Mouse (Mus musculus): ENCODE results near the gene Nkain1. TPM values are rescaled to one million over a fixed set of nuclear protein-coding genes. Genes with fewer than 3 reads are reported as not detected.
A peak's percentile ranks its signal among the peaks of the same experiment; 100 is the strongest.

Nkain1 gene
- 6.7 and 17.2 TPM in 2 replicates for polyA plus RNA-seq (2014; fragmentation: Nextera tagmentation; extraction: Ambion mirVana)

- Histone ChIP-seq H3K27ac (ENCODE audit: low read depth, low read length) (no peak within 1 kb of the TSS; the same call in 1 of the 2 replicates), H3K9ac (ENCODE audit: low read depth, low read length) (peak within 1 kb of the TSS; percentile 91), H3K36me3 (ENCODE audit: control insufficient read depth, insufficient read depth, low read length) (no peaks in the 10 kb centered on the region), H3K4me2 (replicated peaks; ENCODE audit: low read depth, low read length) (peak within 1 kb of the TSS; percentile 96), H3K4me1 (ENCODE audit: control insufficient read depth, insufficient read depth, low read length) (peaks cover 22% of the 10 kb centered on the region), H3K27me3 (ENCODE audit: control insufficient read depth, insufficient read depth, low read length) (no peaks in the 10 kb centered on the region), H3K9me3 (ENCODE audit: control insufficient read depth, low read length) (no peaks in the 10 kb centered on the region), H3K4me3 (ENCODE audit: low read length) (peak within 1 kb of the TSS; percentile 82)
- WGBS = 0% methylated on average over 10 of the region's 41 CpGs
- ATAC-seq (ENCODE audit: low FRiP score, low TSS enrichment) = peak; percentile 80
Measured at GRCm38 (mm10) chr4:130574048-130574413, at the start of gene Nkain1. Gene Nkain1, minus strand, starts transcription at chr4:130574173.

GRCm38 (mm10) chr4:130578734-130579274 is 4.8 kb upstream of the Nkain1 start:
- no peak overlapping the region for H3K9ac ChIP-seq (ENCODE audit: low read depth, low read length)
- H3K4me3 ChIP-seq (ENCODE audit: low read length) = no peak overlapping the region
- 63% methylated on average over 9 of the region's 9 CpGs for WGBS
- H3K4me1 ChIP-seq (ENCODE audit: control insufficient read depth, insufficient read depth, low read length) = 0 out of 2 replicates have a peak, but pooled peaks cover 3% of the 10 kb centered on the region
- 0 out of 2 replicates have a peak, but pooled peaks have one; percentile 45 for ATAC-seq (ENCODE audit: low FRiP score, low TSS enrichment)
- no peak overlapping the region for H3K27ac ChIP-seq (ENCODE audit: low read depth, low read length)
- H3K36me3 ChIP-seq (ENCODE audit: control insufficient read depth, insufficient read depth, low read length) = no peaks in the 10 kb centered on the region
- H3K4me2 ChIP-seq (replicated peaks; ENCODE audit: low read depth, low read length) = no peak overlapping the region
- no peaks in the 10 kb centered on the region for H3K9me3 ChIP-seq (ENCODE audit: control insufficient read depth, low read length)
- no peaks in the 10 kb centered on the region for H3K27me3 ChIP-seq (ENCODE audit: control insufficient read depth, insufficient read depth, low read length)

- Histone ChIP-seq H3K9ac (ENCODE audit: low read depth, low read length) (no peak overlapping the region), H3K9me3 (ENCODE audit: control insufficient read depth, low read length) (no peaks in the 10 kb centered on the region), H3K36me3 (ENCODE audit: control insufficient read depth, insufficient read depth, low read length) (no peaks in the 10 kb centered on the region), H3K4me3 (ENCODE audit: low read length) (no peak overlapping the region), H3K27ac (ENCODE audit: low read depth, low read length) (no peak overlapping the region), H3K4me2 (replicated peaks; ENCODE audit: low read depth, low read length) (no peak overlapping the region), H3K4me1 (ENCODE audit: control insufficient read depth, insufficient read depth, low read length) (peaks cover 12% of the 10 kb centered on the region), H3K27me3 (ENCODE audit: control insufficient read depth, insufficient read depth, low read length) (no peaks in the 10 kb centered on the region)
- no peak for ATAC-seq (ENCODE audit: low FRiP score, low TSS enrichment)
- WGBS = 68% methylated on average over 6 of the region's 6 CpGs
Measured at GRCm38 (mm10) chr4:130577081-130577480, 3.1 kb upstream of the Nkain1 start.

- Histone ChIP-seq H3K36me3 (ENCODE audit: control insufficient read depth, insufficient read depth, low read length) (no peaks in the 10 kb centered on the region), H3K27me3 (ENCODE audit: control insufficient read depth, insufficient read depth, low read length) (no peaks in the 10 kb centered on the region), H3K27ac (ENCODE audit: low read depth, low read length) (no peak overlapping the region), H3K9ac (ENCODE audit: low read depth, low read length) (no peak overlapping the region), H3K4me3 (ENCODE audit: low read length) (no peak overlapping the region), H3K9me3 (ENCODE audit: control insufficient read depth, low read length) (no peaks in the 10 kb centered on the region), H3K4me2 (replicated peaks; ENCODE audit: low read depth, low read length) (no peak overlapping the region), H3K4me1 (ENCODE audit: control insufficient read depth, insufficient read depth, low read length) (peaks cover 16% of the 10 kb centered on the region)
- no peak for ATAC-seq (ENCODE audit: low FRiP score, low TSS enrichment)
- WGBS = 52% methylated on average over 13 of the region's 13 CpGs
Measured at GRCm38 (mm10) chr4:130576247-130576931, 2.4 kb upstream of the Nkain1 start.

GRCm38 (mm10) chr4:130575533-130575932 is 1.6 kb upstream of the Nkain1 start:
- Histone ChIP-seq H3K4me2 (replicated peaks; ENCODE audit: low read depth, low read length) (no peak overlapping the region), H3K27me3 (ENCODE audit: control insufficient read depth, insufficient read depth, low read length) (no peaks in the 10 kb centered on the region), H3K4me3 (ENCODE audit: low read length) (no peak overlapping the region), H3K4me1 (ENCODE audit: control insufficient read depth, insufficient read depth, low read length) (peaks cover 22% of the 10 kb centered on the region), H3K9me3 (ENCODE audit: control insufficient read depth, low read length) (no peaks in the 10 kb centered on the region), H3K9ac (ENCODE audit: low read depth, low read length) (no peak overlapping the region), H3K27ac (ENCODE audit: low read depth, low read length) (no peak overlapping the region), H3K36me3 (ENCODE audit: control insufficient read depth, insufficient read depth, low read length) (no peaks in the 10 kb centered on the region)
- ATAC-seq (ENCODE audit: low FRiP score, low TSS enrichment) = no peak
- 84% methylated on average over 3 of the region's 3 CpGs for WGBS

GRCm38 (mm10) chr4:130574861-130575460 is 988 bp upstream of the Nkain1 start:
- peaks cover 22% of the 10 kb centered on the region for H3K4me1 ChIP-seq (ENCODE audit: control insufficient read depth, insufficient read depth, low read length)
- no peaks in the 10 kb centered on the region for H3K36me3 ChIP-seq (ENCODE audit: control insufficient read depth, insufficient read depth, low read length)
- H3K4me2 ChIP-seq (replicated peaks; ENCODE audit: low read depth, low read length) = no peak overlapping the region
- no peak for ATAC-seq (ENCODE audit: low FRiP score, low TSS enrichment)
- 80% methylated on average over 7 of the region's 7 CpGs for WGBS
- no peaks in the 10 kb centered on the region for H3K9me3 ChIP-seq (ENCODE audit: control insufficient read depth, low read length)
- no peaks in the 10 kb centered on the region for H3K27me3 ChIP-seq (ENCODE audit: control insufficient read depth, insufficient read depth, low read length)
- no peak overlapping the region for H3K4me3 ChIP-seq (ENCODE audit: low read length)
- no peak overlapping the region for H3K27ac ChIP-seq (ENCODE audit: low read depth, low read length)
- no peak overlapping the region for H3K9ac ChIP-seq (ENCODE audit: low read depth, low read length)

GRCm38 (mm10) chr4:130573351-130574047 is 474 bp downstream of the Nkain1 start:
- Histone ChIP-seq H3K9ac (ENCODE audit: low read depth, low read length) (peak overlapping the region; percentile 91), H3K27me3 (ENCODE audit: control insufficient read depth, insufficient read depth, low read length) (no peaks in the 10 kb centered on the region), H3K4me2 (replicated peaks; ENCODE audit: low read depth, low read length) (peak overlapping the region; percentile 96), H3K4me3 (ENCODE audit: low read length) (peak overlapping the region; percentile 82), H3K9me3 (ENCODE audit: control insufficient read depth, low read length) (no peaks in the 10 kb centered on the region), H3K4me1 (ENCODE audit: control insufficient read depth, insufficient read depth, low read length) (peaks cover 19% of the 10 kb centered on the region), H3K36me3 (ENCODE audit: control insufficient read depth, insufficient read depth, low read length) (no peaks in the 10 kb centered on the region), H3K27ac (ENCODE audit: low read depth, low read length) (no peak overlapping the region; the same call in 1 of the 2 replicates)
- under 1% methylated on average over 63 of the region's 76 CpGs for WGBS
- peak; percentile 58 for ATAC-seq (ENCODE audit: low FRiP score, low TSS enrichment)

GRCm38 (mm10) chr4:130573012-130573350 is 992 bp downstream of the Nkain1 start:
- no peaks in the 10 kb centered on the region for H3K36me3 ChIP-seq (ENCODE audit: control insufficient read depth, insufficient read depth, low read length)
- H3K27me3 ChIP-seq (ENCODE audit: control insufficient read depth, insufficient read depth, low read length) = no peaks in the 10 kb centered on the region
- H3K4me2 ChIP-seq (replicated peaks; ENCODE audit: low read depth, low read length) = peak overlapping the region; percentile 96
- H3K9ac ChIP-seq (ENCODE audit: low read depth, low read length) = peak overlapping the region; percentile 91
- H3K9me3 ChIP-seq (ENCODE audit: control insufficient read depth, low read length) = no peaks in the 10 kb centered on the region
- peak overlapping the region; percentile 82 for H3K4me3 ChIP-seq (ENCODE audit: low read length)
- peak; percentile 9; the same call in 1 of the 2 replicates for ATAC-seq (ENCODE audit: low FRiP score, low TSS enrichment)
- WGBS = 0% methylated on average over 6 of the region's 6 CpGs
- peaks cover 23% of the 10 kb centered on the region for H3K4me1 ChIP-seq (ENCODE audit: control insufficient read depth, insufficient read depth, low read length)
- H3K27ac ChIP-seq (ENCODE audit: low read depth, low read length) = no peak overlapping the region

Measured in kidney, embryonic 14.5 days (tissue).